Mouse (Mus musculus): ENCODE data around the gene Purb. TPM values are rescaled to one million over a fixed set of nuclear protein-coding genes. Genes with fewer than 3 reads are reported as not detected.

Purb gene
- total RNA-seq (2021) = 10 to 100 TPM; 34.4 to 36.8 TPM

DNA sequence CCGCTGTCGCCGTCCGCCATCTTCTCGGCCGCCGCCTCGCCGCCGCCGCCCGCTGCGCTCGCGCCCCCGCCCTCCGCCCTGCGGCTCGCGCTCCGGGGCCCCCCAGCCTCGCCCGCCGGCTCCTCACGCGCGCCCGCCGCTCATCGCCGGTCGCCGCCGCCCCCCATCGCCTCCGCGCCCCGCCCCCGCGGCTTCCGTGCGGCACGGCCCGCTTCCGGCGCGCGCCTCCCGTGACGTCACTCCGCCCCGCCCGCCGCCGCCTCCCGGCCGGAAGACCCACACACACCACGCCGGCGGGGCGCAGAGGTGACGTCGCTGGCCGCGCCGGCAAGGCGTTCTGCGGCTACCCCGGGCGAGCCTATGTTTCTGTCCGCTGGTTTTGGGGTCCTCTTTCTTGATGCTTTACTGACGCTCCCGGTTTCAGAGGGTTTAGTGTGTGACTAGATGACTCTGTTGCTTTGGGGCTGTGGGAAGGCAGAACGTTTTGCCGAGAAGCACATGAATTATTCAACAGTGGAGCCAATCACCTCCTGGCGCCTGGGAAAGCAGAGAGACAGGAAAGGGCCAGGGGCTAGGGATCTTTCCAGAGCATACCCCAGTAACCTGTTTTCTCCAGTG, at the start of gene Purb:
Gene Purb, minus strand, starts transcription at position 51 of the 618 bp plus-strand sequence.
- DNase-seq (ENCODE audit: low spot score) = peak; percentile 83
- intact Hi-C loops (cut with DNase I) = loop anchor here (2.0 to 5.0 kb wide), 2 partner anchors 71 to 151 kb away; partner anchors contain the start of genes Ccm2 and Tbrg4

DNA sequence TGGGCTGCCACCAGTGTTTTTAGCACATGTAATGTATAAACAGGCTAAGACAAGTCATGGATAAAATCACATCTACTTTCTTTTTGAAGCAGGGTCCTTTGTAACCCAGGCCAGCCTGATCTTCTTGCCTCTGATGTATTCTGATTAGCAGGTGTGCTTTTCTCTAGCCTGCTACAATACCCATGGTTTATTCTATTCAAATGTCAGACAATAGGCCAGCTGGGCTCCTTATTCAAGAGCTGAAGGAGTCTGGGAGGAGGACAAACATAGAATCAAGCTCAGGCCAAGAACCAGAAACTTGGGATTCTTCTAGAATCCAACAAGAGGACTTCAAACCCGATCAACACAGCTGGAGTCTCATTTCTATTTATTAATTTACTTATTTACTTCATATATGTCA, 49.5 kb upstream of the Purb start:
- no peak for DNase-seq (ENCODE audit: low spot score)
- intact Hi-C loops (cut with DNase I) = loop anchor here (5.0 kb wide), 2 partner anchors 58 to 102 kb away; partner anchors contain the start of gene Tbrg4

DNA sequence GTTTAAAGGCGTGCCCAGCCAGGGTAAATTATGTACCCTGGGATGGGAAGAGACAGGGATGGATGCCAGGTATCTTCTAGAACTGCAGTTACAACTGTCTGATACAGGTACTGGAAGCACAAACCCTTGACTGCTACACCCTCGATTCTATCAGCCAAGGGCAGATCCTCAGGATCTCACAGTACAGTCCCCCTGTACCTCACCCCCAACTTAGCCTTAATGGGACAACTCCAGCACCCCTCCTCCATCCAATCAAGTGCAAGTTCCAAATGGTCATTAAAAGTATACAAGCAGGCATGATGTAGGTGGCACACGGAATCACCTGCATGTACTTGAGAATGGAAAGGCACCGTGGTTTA, 49.1 kb upstream of the Purb start:
- DNase-seq (ENCODE audit: low spot score) = no peak
- intact Hi-C loops (cut with DNase I) = loop anchor here (5.0 kb wide), 2 partner anchors 58 to 102 kb away; partner anchors contain the start of gene Tbrg4

DNA sequence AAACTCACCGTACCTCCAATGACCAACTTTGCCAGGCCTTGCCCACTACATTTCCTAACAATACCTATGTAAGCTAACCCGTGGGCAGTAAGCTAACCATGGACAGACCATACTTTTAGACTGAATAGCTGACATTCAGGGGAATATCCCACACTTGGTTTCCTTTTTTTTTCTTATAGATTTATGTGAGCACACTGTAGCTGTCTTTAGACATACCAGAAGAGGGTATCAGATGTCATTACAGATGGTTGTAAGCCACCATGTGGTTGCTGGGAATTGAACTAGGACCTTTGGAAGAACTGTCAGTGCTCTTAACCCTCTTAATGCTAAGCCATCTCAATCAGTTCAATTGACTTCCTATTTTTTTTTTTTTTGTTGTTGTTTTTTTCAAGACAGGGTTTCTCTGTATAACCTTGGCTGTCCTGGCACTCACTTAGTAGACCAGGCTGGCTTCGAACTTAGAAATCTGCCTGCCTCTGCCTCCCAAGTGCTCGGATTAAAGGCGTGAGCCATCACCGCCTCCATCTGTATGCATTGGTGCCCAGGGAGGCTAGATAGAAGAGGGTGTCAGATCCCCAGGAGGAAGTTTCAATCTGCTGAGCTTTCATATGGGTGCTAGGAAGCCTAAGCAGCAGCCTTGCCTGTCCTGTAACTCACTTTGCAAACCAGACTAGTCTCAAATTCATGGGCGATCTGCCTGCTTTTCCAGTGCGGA, 48.6 kb upstream of the Purb start:
- no peak for DNase-seq (ENCODE audit: low spot score)
- intact Hi-C loops (cut with DNase I) = no loop called here

DNA sequence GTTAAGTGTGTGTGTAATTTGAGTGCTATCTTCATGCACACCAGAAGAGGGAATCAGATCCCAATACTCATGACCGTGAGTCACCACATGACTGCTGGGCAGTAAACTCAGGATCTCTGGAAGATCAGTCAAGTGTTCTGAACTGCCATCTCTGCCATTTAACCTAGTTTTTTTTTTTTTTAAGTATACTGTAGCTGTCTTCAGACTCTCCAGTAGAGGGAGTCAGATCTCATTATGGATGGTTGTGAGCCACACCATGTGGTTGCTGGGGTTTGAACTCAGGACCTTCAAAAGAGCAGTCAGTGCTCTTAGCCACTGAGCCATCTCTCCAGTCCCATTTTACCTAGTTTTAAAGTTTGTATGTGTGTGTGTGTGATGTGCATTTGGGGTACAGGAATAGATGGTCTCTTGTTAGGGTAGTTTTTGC, 48.0 kb upstream of the Purb start:
- no peak for DNase-seq (ENCODE audit: low spot score)
- intact Hi-C loops (cut with DNase I) = no loop called here

DNA sequence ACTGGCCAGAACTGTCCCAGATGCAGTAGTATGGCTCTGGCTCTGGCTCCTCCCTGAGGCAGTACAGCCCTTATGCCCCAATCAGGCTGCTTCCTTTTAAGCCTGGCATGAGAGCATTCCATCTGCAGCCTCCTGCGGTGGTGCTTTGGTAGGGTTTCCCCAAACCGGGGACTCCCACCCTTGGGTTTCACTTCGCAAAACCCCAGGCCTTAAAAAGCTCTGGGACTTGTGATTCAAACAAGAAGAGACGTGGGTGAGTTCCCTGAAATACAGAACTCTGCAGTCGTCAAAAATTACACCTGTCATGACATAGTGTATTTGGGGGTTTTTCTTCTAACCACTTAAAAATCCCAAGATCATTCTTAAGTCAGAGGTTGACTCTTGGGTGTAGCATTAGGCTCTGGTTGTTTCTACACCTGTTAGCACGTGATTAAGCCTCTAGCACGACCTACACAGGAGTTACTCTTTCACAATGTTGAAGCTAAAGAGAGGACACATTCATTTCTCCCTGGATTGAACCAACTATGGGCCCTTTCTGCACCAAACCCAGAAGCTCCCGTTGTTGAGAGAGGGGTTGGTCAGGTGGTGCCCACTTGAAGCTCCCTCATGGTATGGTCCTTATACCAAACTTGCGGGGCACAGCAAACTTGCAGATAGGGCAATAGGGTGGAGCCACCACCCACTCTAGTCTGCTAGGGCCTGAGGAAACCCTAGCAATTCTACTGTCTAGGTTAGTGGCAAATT, 47.2 kb upstream of the Purb start:
- DNase-seq (ENCODE audit: low spot score) = no peak
- intact Hi-C loops (cut with DNase I) = no loop called here

DNA sequence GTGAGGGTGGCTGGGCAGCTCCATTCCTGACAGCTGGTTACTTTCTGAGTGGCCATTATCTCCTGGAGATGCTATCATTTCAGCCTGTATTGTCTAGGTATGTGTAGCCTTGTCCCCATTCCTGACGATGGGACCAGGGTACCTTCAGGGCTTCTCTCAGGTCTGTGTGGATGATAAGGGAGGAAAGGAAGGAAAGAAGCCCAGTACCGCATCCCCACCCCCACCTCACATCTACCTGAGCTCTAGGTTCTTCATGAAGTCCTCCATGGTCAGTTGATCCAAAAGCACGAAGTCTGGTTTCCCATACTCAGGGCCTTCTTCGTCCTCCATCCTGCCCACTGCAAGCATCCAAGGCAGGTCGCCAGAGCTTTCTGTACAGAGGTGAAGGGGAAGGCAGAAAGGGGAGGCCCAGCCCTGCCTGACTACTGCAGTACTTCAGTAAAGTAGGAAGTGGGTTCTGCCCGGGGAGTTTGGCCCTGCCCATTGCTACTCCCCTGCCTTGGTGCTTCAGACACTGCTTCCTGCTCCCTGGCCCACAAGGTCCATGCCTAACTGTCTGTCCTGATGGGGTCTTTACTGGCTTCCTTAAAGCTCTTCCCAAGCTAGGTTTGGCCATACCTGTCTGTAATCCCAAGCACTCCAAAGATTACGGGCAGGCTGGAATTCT, 44.9 kb upstream of the Purb start, which contains the start of gene Myo1g:
Gene Myo1g, minus strand, starts transcription at position 459 of the 667 bp plus-strand sequence.
- intact Hi-C loops (cut with DNase I) = no loop called here
- no peak for DNase-seq (ENCODE audit: low spot score)

DNA sequence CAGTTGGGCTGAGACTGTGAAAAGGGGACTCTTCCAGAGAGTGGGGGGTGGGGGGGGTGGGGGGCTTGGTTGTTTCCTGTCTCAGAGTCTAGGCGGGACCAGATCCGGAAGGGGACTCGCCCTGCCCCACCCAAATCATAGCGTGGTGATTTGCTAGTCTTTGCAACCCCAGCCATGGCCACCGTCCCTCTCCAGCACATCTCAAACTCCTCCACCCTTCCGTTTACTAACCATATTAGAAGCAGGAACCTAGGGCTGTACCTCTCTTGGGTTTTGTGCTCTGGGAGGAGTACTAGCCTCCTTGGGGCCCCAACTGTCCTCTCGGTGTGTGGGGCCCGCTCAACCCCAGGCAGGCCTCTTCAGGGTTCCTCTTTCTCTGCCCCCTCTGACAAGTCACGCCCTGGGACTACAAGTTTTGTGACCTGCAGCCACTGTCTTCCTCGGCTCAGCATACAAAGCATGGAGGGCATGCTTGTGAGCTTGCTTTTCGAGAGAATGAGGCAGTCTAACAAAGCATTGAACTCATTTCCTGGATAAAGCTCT, 43.8 kb upstream of the Purb start:
- intact Hi-C loops (cut with DNase I) = no loop called here
- no peak for DNase-seq (ENCODE audit: low spot score)

DNA sequence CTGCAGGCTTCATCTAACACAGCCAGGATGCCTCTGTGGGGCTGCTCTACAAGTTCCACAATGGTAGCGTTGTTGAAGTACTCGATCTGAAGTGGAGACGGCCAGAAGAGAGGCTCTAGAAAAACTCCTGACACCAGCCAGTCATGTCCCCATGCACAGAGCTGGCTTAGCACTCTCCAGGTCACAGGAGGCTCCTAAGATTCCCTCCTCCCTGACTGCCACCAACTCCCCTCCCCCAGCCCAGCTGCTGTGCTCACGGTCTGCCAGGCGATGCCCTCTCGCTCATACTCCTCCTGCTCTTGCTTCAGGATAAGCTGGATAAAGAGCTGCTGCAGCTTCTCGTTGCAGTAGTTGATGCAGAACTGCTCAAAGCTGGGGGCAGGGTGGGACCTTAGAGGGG, 39.1 kb upstream of the Purb start:
- intact Hi-C loops (cut with DNase I) = no loop called here
- DNase-seq (ENCODE audit: low spot score) = no peak

DNA sequence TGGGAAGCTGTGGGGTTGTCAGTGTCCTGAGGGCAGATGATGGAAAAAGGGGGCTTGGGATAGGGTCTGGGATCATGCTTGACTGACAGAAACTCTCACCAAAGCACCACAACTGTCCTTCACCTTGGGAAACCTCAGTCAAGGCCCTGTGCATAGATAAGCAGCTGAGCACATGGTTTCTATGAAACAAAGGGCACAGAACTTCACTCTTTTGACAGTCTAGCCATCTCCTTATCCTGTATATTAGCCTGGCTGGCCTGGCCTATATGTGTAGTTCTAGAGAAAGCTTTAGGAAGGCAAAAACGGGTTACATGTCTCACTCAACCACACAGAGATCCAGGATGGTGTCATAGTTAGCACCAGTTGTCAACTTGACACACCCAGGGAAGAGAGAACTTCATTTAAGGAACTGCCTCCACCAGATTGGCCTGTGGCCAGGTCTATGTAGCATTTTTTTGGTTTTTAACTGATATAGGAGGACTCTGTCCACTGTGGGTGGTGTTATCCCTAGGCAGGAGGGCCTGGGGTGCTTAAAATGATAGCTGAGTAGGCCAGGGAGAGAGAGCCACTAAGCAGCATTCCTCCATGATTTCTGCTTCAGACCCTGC, 32.7 kb upstream of the Purb start:
- DNase-seq (ENCODE audit: low spot score) = no peak
- intact Hi-C loops (cut with DNase I) = no loop called here

DNA sequence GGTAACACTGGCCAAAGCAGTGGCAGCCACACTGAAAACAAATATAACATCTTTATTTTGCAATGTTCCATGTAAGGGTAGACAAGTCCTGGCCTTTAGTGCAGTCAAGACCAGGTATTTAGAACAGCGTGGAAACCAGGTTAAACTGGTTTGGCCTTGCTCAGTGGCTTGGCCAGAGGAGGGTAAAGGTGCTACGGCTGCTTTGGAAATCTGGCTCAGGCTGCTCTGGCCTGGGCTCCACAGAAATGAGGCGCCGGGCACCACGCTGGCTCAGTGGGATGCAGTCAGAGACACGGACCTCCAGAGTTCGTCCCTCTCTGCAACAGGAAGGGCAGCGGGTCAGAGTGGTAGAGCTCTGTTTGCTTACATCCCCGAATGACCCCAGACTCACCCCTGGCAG, 30.8 kb upstream of the Purb start:
- no peak for DNase-seq (ENCODE audit: low spot score)
- intact Hi-C loops (cut with DNase I) = no loop called here

DNA sequence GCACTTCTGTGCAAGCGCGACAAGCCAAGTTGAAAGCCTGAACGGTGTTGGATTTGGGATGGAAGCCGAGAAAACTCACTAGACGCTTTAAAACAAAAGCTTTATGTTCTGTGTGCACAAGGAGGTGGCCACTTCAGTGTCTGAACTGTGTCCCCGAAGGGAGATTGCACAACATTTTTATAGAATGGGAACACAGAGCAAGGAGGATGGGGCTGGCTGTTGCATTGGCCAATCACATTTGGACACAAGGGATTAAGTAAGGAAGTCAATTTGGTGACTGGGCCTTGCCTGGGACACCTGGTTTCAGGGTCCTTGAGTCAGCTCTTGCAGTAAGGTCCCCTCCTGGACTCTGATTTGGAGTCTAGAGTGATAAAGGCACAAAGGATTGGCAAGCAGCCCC, 29.0 kb upstream of the Purb start:
- DNase-seq (ENCODE audit: low spot score) = no peak
- intact Hi-C loops (cut with DNase I) = no loop called here

DNA sequence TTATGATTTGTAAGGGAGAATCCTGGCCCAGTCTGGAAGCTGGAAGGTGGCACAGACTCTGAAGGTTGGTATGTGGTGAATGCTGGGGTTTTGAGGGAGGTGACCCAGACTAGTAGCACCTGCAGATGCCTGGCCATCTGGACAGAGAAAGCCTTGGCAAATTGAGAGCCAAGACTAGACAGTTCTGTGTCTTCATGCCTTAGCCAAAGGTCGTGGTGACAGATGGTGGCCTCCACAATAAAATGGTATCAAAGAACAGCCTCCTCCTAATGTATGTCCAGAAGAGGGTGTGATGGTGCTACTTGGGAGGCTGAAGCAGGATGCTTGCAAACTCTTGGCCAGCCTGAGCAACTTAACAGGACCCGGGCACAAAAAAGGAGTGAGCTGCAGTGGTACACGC, 28.5 kb upstream of the Purb start:
- no peak for DNase-seq (ENCODE audit: low spot score)
- intact Hi-C loops (cut with DNase I) = no loop called here

DNA sequence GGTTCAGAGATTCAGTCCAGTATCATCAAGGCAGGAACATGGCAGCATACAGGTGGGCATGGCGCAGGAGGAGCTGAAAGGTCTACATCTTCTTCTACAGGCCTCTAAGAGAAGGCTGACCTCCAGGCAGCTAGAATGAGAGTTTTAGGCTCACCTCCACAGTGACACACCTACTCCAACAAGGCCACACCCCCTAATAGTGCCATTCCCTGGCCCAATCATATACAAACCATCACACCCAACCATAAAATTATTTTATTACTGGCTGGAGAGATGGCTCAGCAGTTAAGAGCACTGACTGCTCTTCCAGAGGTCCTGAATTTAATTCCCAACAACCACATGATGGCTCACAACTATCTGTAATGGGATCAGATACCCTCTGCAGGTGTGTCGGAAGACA, 26.8 kb upstream of the Purb start:
- intact Hi-C loops (cut with DNase I) = no loop called here
- no peak for DNase-seq (ENCODE audit: low spot score)

DNA sequence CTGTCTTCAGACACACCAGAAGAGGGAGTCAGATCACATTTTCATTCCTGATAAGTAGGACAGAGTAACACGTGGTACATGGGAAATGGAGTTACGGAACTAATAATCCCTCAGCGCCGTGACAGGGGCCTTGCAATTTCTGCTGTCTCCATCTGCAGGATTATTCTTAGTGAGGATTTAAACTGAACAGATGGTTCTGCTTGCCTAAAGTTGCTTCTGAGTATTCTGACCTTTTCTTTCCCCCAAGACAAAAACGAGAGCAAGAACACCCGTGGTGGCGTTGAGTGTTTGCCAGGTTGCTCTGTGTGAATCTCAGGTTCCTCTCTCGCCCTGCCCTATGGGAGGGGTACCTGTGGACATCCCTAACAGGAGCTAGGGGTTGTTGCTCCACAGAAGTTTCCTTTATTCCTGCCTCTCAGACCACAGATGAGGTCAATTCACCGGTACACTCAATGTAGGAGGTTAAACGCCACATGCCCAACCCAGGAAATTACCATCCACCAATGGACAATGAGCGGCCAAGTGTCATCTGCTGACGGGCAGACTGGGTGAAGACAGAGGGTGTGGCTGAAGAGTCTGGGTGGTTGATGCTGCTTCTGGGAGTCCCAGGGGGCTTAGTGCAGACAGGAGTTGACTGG, 21.7 kb upstream of the Purb start:
- intact Hi-C loops (cut with DNase I) = no loop called here

DNA sequence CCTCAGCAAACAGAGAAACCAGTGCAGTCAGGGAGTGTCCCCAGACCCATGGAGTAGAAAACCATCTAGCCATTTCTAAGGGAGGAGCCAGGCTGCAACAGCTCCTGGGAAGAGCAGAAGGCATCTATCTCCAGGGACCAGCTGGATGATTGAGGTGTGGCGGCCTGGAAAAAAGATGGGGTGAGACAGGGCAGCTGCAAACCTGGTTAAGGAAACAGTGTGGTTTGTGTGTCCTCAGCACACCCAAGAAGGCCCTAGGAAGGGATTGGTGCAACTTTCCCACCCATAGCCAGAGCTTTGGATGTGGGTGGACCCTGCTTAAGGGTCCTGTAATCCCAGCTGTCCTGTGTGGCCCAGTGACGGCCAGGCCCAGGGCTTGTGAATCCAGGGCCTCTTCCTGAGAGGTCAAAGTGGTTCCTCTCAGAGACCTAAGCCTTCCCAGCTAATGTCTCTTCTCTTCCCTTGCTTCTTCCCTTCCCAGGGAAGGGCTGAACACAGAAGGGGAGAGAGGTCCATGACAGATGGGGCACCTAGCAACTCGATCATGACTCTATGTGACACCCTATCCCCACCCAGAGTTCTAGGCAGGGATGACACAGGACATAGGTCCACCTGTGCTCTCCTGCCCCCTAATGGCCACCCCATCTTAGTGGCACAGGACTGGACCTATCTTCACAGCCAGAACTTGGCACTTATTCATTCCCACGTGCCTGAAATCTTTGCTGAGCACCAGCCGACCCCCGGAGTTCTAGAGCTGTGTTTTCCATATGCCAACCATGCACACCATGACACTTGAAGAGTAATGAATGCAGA, 14.2 kb upstream of the Purb start:
- intact Hi-C loops (cut with DNase I) = no loop called here
- no peak for DNase-seq (ENCODE audit: low spot score)

More for the DNA sequence above, 21.7 kb upstream of the Purb start:
- DNase-seq (ENCODE audit: low spot score) = no peak

DNA sequence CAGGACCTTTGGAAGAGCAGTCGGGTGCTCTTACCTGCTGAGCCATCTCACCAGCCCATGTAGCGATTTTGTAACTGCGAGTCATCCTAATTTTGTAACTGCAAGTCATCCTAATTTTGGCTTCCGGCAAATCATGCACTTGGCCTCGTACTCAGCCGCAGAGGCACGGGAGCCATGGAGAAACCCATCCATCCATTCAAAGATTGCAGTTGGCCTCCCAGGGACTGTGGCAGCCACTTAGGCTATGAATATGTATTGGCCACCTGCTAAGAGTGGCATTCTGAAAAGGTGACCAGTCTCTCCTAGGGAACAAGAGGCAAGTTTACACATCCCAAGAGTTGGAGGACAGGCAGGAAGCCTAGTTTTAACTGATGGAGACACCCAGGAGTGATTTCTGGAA, 13.5 kb upstream of the Purb start:
- no peak for DNase-seq (ENCODE audit: low spot score)
- intact Hi-C loops (cut with DNase I) = no loop called here

DNA sequence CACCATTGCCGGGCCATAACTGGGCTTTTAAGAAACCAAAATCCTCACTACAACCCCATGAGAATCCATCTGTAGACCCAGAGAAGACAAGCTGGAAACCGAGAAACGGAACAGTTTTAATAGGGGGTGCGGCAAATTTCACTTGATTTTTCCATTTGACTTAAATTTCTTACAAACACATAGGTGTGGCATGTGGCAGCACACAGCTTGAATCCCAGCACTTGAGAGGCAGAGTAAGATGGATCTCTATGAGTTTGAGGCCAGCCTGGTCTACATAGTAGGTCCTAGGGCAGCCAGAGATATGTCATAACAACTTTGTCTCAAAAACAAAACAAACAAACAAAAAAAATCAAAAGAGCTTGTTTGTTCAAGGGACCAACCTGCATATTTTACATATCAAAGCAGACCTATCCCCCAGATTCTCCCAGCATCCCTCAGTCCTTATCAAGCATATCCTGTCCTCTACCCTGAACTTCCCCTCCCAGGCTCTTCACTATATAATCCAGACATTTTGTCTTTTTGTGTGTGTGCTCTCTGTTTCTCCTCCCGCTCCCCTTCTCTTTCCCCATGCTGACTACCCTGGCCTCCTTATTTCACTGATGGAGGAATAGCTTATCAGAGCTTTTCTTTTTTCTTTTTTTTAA, 12.4 kb upstream of the Purb start:
- DNase-seq (ENCODE audit: low spot score) = no peak
- intact Hi-C loops (cut with DNase I) = no loop called here

All from heart, postnatal 25 days (tissue).